Mouse (Mus musculus): ENCODE results near the gene Nlgn1. TPM values are rescaled to one million over a fixed set of nuclear protein-coding genes. Genes with fewer than 3 reads are reported as not detected.
A peak's percentile ranks its signal among the peaks of the same experiment; 100 is the strongest.

Gene Nlgn1
- polyA plus RNA-seq, 1 experiment from 2014 or later = 5.8 TPM

DNA sequence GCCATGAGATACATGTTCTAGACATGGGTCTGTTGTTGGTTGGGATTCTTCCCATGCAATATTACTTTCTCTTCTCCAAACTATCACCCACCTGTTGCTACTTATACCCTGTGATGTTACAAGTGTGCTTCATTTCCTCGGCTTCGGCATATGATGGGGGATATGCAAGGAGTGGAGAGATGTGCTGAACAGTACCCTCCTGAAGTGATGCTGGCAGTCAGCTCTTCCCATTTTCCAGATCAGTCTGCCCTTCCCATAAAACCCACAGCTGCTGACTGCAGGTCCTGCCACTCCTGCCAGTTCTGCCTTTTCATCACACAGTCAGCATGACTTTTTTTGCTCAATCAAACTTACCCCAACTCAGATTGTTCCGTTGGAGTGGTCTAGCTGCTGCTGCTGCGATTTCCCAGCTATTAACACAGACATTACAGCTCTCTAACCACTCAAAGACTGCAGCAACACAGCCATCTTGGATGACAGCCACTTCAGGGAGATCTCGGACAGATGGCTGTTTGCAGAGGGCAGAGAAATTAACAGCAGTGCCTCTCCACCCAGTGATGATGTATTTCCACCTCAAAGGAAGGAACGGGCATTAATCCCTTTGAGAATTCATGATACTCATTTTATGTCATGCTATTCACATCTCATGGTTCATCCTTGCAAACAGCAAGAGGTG is 643.3 kb downstream of the Nlgn1 start:
- Histone ChIP-seq H3K4me2 (replicated peaks; ENCODE audit: low read depth, low read length) (no peak overlapping the region), H3K36me3 (ENCODE audit: control insufficient read depth, insufficient read depth, low read length) (no peaks in the 10 kb centered on the region), H3K9me3 (ENCODE audit: control insufficient read depth, low read length) (no peaks in the 10 kb centered on the region), H3K27ac (ENCODE audit: low read depth, low read length) (no peak overlapping the region), H3K4me1 (replicated peaks; ENCODE audit: control insufficient read depth, insufficient read depth, low read length) (no peaks in the 10 kb centered on the region), H3K9ac (ENCODE audit: low read depth, low read length) (no peak overlapping the region), H3K4me3 (ENCODE audit: low read depth, low read length) (no peak overlapping the region), H3K27me3 (ENCODE audit: control insufficient read depth, insufficient read depth, low read length) (no peaks in the 10 kb centered on the region)
- WGBS = 83% methylated on average over 6 of the region's 6 CpGs
- no peak for ATAC-seq (ENCODE audit: low FRiP score)
- DNase-seq (ENCODE audit: low spot score) = no peak

DNA sequence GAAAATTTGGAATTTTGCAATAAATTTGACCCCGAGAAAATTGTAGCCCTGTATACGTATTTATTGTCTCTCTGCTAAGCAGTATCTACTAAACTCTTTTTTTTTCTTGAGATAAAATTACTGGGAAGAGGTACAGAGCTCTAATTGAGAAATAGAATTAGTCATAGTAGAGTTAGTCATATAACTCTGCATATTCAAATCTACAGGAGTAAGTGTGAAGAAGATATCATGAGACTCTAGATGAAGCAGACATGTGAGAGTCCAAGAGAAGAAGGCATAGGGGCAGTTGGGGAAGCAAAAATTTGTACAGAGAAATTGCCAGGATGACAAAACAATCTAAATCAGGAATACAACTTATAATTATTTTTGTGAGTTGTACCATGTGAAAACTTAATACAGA is 648.6 kb downstream of the Nlgn1 start:
- no peak for ATAC-seq (ENCODE audit: low FRiP score)
- Histone ChIP-seq H3K4me2 (replicated peaks; ENCODE audit: low read depth, low read length) (no peak overlapping the region), H3K9ac (ENCODE audit: low read depth, low read length) (no peak overlapping the region), H3K4me3 (ENCODE audit: low read depth, low read length) (no peak overlapping the region), H3K27me3 (ENCODE audit: control insufficient read depth, insufficient read depth, low read length) (no peaks in the 10 kb centered on the region), H3K36me3 (ENCODE audit: control insufficient read depth, insufficient read depth, low read length) (no peaks in the 10 kb centered on the region), H3K27ac (ENCODE audit: low read depth, low read length) (no peak overlapping the region), H3K4me1 (replicated peaks; ENCODE audit: control insufficient read depth, insufficient read depth, low read length) (no peaks in the 10 kb centered on the region), H3K9me3 (ENCODE audit: control insufficient read depth, low read length) (no peaks in the 10 kb centered on the region)
- DNase-seq (ENCODE audit: low spot score) = no peak
- WGBS = 93% methylated on average over 2 of the region's 2 CpGs

DNA sequence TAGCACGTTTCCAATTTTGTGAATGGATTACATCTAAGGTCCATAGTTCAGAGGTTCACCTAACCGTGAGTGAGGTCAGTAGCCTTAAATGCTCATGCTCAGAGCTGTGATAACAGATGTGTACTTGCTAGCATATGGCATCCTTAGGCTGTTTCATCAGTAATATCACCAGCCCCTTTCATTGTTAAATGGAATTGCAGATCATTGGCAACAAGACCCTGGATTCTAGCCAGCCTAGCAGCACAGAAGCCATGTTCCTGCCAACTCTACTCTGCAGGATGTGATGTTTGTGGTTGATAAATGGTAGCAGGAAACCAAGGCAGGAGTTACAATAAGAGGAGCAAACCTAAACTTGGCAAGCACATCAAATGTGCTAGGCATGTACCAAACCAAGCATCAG is 652.9 kb downstream of the Nlgn1 start:
- Histone ChIP-seq H3K4me1 (replicated peaks; ENCODE audit: control insufficient read depth, insufficient read depth, low read length) (no peaks in the 10 kb centered on the region), H3K27ac (ENCODE audit: low read depth, low read length) (no peak overlapping the region), H3K4me2 (replicated peaks; ENCODE audit: low read depth, low read length) (no peak overlapping the region), H3K27me3 (ENCODE audit: control insufficient read depth, insufficient read depth, low read length) (no peaks in the 10 kb centered on the region), H3K9ac (ENCODE audit: low read depth, low read length) (no peak overlapping the region), H3K9me3 (ENCODE audit: control insufficient read depth, low read length) (no peaks in the 10 kb centered on the region), H3K4me3 (ENCODE audit: low read depth, low read length) (no peak overlapping the region), H3K36me3 (ENCODE audit: control insufficient read depth, insufficient read depth, low read length) (no peaks in the 10 kb centered on the region)
- no peak for DNase-seq (ENCODE audit: low spot score)
- WGBS = 90% methylated on average over 2 of the region's 2 CpGs
- ATAC-seq (ENCODE audit: low FRiP score) = no peak

DNA sequence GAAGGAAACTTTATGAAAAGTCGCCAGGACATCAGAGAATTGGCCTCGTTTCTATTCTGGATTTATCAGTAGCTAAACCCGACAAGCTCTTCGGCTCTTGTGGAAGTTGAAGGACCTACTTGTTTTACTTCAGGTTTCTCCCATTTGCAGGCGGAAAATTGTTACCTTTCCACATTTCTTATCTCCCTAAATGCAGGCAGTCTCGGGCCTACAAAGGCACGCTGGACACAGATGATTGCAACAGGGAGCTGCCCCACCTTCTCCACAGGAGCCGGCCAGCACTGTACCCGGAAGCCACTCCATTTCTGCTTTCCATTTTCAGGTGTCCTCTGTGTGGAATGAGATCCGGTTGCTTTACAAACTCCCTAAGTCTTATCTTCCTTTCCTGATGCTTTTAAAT is 656.4 kb downstream of the Nlgn1 start:
- DNase-seq (ENCODE audit: low spot score) = no peak
- 82% methylated on average over 10 of the region's 10 CpGs for WGBS
- no peak for ATAC-seq (ENCODE audit: low FRiP score)

DNA sequence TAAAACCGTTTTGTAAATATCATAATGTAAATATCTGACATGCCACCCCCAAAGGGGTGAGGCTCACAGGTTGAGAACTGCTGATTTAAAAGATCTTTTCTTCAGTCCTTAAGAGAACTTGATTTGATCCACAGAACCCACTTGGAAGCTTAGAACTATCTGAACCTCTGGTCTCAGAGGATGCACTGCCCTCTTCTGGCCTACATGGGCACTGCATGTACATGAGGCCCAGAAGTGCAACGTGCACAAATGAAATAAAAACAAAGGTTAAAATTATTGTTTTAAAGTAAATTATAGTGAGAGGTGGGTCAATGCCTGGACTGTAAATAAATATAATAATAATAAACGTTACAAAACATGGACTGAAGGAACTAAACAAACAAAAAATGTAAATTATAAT is 657.2 kb downstream of the Nlgn1 start:
- Histone ChIP-seq H3K4me1 (replicated peaks; ENCODE audit: control insufficient read depth, insufficient read depth, low read length) (no peaks in the 10 kb centered on the region), H3K36me3 (ENCODE audit: control insufficient read depth, insufficient read depth, low read length) (no peaks in the 10 kb centered on the region), H3K9me3 (ENCODE audit: control insufficient read depth, low read length) (no peaks in the 10 kb centered on the region), H3K27me3 (ENCODE audit: control insufficient read depth, insufficient read depth, low read length) (no peaks in the 10 kb centered on the region), H3K4me3 (ENCODE audit: low read depth, low read length) (no peak overlapping the region), H3K4me2 (replicated peaks; ENCODE audit: low read depth, low read length) (no peak overlapping the region), H3K9ac (ENCODE audit: low read depth, low read length) (no peak overlapping the region), H3K27ac (ENCODE audit: low read depth, low read length) (no peak overlapping the region)
- ATAC-seq (ENCODE audit: low FRiP score) (no peak), DNase-seq (ENCODE audit: low spot score) (peak; percentile 39)
- WGBS = 56% methylated on average over 3 of the region's 3 CpGs

More for the DNA sequence above, 656.4 kb downstream of the Nlgn1 start:
- H3K27ac ChIP-seq (ENCODE audit: low read depth, low read length) = no peak overlapping the region
- H3K4me2 ChIP-seq (replicated peaks; ENCODE audit: low read depth, low read length) = no peak overlapping the region
- H3K9ac ChIP-seq (ENCODE audit: low read depth, low read length) = no peak overlapping the region
- H3K4me3 ChIP-seq (ENCODE audit: low read depth, low read length) = no peak overlapping the region
- no peaks in the 10 kb centered on the region for H3K9me3 ChIP-seq (ENCODE audit: control insufficient read depth, low read length)
- no peaks in the 10 kb centered on the region for H3K27me3 ChIP-seq (ENCODE audit: control insufficient read depth, insufficient read depth, low read length)
- no peaks in the 10 kb centered on the region for H3K4me1 ChIP-seq (replicated peaks; ENCODE audit: control insufficient read depth, insufficient read depth, low read length)
- H3K36me3 ChIP-seq (ENCODE audit: control insufficient read depth, insufficient read depth, low read length) = no peaks in the 10 kb centered on the region

DNA sequence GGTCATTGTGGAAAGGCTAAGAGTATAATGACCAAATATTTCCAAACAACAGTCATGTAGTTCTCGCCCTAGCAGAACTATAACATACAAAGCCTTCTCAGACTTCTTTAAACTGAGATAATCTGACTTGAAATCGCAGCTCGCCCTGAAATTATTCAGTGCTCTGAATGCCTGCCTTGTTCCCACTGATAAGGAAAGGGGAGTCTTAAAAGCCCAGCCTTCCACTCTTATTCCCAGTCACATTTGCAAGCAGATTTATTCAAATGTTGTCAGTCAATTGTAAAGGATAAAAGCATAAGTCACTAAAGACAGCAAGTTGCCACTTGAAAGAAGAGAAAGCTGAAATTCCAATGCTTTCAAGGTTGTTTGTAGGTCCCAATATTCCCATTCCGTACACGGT is 658.9 kb downstream of the Nlgn1 start:
- Histone ChIP-seq H3K27me3 (ENCODE audit: control insufficient read depth, insufficient read depth, low read length) (no peaks in the 10 kb centered on the region), H3K36me3 (ENCODE audit: control insufficient read depth, insufficient read depth, low read length) (no peaks in the 10 kb centered on the region), H3K4me3 (ENCODE audit: low read depth, low read length) (no peak overlapping the region), H3K27ac (ENCODE audit: low read depth, low read length) (no peak overlapping the region), H3K9me3 (ENCODE audit: control insufficient read depth, low read length) (no peaks in the 10 kb centered on the region), H3K4me1 (replicated peaks; ENCODE audit: control insufficient read depth, insufficient read depth, low read length) (no peaks in the 10 kb centered on the region), H3K9ac (ENCODE audit: low read depth, low read length) (no peak overlapping the region), H3K4me2 (replicated peaks; ENCODE audit: low read depth, low read length) (no peak overlapping the region)
- DNase-seq (ENCODE audit: low spot score) (no peak), ATAC-seq (ENCODE audit: low FRiP score) (no peak)
- WGBS = 52% methylated on average over 5 of the region's 5 CpGs

DNA sequence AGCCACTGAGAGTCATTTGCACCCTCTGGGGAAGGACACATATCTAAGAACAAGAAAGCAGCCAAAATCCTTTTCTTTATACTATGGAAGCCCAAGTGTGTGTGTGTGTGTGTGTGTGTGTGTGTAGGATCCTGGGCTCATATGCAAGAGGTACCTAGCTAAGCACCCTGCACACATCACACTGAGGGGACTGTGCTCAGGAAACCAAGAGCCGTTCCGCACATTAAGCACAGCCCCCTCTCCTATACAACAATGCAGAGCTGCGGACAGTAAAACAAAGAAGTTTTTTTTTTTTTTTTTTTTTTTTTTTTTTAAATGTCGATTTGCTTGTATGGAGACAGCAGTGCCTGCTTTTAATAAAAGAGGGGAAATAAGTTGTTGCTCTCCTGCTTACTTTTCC is 659.5 kb downstream of the Nlgn1 start:
- Histone ChIP-seq H3K27me3 (ENCODE audit: control insufficient read depth, insufficient read depth, low read length) (no peaks in the 10 kb centered on the region), H3K36me3 (ENCODE audit: control insufficient read depth, insufficient read depth, low read length) (no peaks in the 10 kb centered on the region), H3K4me2 (replicated peaks; ENCODE audit: low read depth, low read length) (no peak overlapping the region), H3K4me3 (ENCODE audit: low read depth, low read length) (no peak overlapping the region), H3K27ac (ENCODE audit: low read depth, low read length) (no peak overlapping the region), H3K4me1 (replicated peaks; ENCODE audit: control insufficient read depth, insufficient read depth, low read length) (no peaks in the 10 kb centered on the region), H3K9ac (ENCODE audit: low read depth, low read length) (no peak overlapping the region), H3K9me3 (ENCODE audit: control insufficient read depth, low read length) (no peaks in the 10 kb centered on the region)
- ATAC-seq (ENCODE audit: low FRiP score) (no peak), DNase-seq (ENCODE audit: low spot score) (no peak)
- WGBS = 60% methylated on average over 4 of the region's 4 CpGs

DNA sequence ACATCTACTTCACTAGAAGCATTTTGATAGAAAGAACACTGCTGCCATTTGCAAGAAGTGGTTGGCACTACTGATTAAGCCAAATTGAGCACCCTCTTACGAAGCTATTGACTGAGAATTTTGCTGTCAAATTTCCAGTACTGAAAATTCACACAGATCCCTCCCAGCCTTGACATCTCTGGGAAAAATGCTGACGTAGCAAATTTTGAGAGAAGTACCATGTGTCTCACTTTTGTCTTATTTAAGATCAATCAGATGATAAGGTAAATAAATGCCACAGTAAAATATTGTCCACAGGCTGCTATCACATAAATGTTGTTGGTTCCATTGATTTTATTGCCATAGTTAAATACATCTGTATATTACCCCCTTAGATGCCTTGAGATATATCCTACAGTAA is 668.8 kb downstream of the Nlgn1 start:
- Histone ChIP-seq H3K9me3 (ENCODE audit: control insufficient read depth, low read length) (no peaks in the 10 kb centered on the region), H3K4me3 (ENCODE audit: low read depth, low read length) (no peak overlapping the region), H3K27ac (ENCODE audit: low read depth, low read length) (no peak overlapping the region), H3K27me3 (ENCODE audit: control insufficient read depth, insufficient read depth, low read length) (no peaks in the 10 kb centered on the region), H3K4me1 (replicated peaks; ENCODE audit: control insufficient read depth, insufficient read depth, low read length) (no peaks in the 10 kb centered on the region), H3K4me2 (replicated peaks; ENCODE audit: low read depth, low read length) (no peak overlapping the region), H3K36me3 (ENCODE audit: control insufficient read depth, insufficient read depth, low read length) (no peaks in the 10 kb centered on the region), H3K9ac (ENCODE audit: low read depth, low read length) (no peak overlapping the region)
- ATAC-seq (ENCODE audit: low FRiP score) (no peak), DNase-seq (ENCODE audit: low spot score) (no peak)
- WGBS = 87% methylated on average over 2 of the region's 2 CpGs

DNA sequence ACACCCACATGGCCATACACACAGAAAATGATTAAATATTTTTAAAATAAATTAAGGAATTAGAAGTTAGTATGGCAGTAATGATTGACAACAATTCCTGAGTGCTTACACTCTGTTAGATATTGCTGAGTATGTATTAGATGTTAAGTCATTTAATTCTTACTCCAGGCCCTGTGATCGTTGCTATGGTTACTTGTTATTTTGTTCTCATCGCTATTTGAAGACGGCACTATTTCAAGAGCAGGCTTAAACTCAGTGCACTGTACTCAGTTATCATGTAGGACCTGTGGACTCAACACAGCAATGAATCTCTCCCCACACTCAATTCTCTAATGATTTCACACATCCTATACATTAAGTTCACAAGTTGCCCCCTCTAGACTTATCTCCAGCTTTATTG is 672.0 kb downstream of the Nlgn1 start:
- DNase-seq (ENCODE audit: low spot score) (no peak), ATAC-seq (ENCODE audit: low FRiP score) (no peak)
- Histone ChIP-seq H3K36me3 (ENCODE audit: control insufficient read depth, insufficient read depth, low read length) (no peaks in the 10 kb centered on the region), H3K27ac (ENCODE audit: low read depth, low read length) (no peak overlapping the region), H3K9me3 (ENCODE audit: control insufficient read depth, low read length) (no peaks in the 10 kb centered on the region), H3K4me2 (replicated peaks; ENCODE audit: low read depth, low read length) (no peak overlapping the region), H3K4me3 (ENCODE audit: low read depth, low read length) (no peak overlapping the region), H3K27me3 (ENCODE audit: control insufficient read depth, insufficient read depth, low read length) (no peaks in the 10 kb centered on the region), H3K9ac (ENCODE audit: low read depth, low read length) (no peak overlapping the region), H3K4me1 (replicated peaks; ENCODE audit: control insufficient read depth, insufficient read depth, low read length) (no peaks in the 10 kb centered on the region)
- 91% methylated on average over 3 of the region's 3 CpGs for WGBS

Data from hindbrain, embryonic 11.5 days (tissue).